Mouse (Mus musculus): ENCODE results near the gene Phf13. TPM values are rescaled to one million over a fixed set of nuclear protein-coding genes. Genes with fewer than 3 reads are reported as not detected.

Gene Phf13
- polyA plus RNA-seq, 1 experiment from 2014 or later, result 28.9 TPM

DNA sequence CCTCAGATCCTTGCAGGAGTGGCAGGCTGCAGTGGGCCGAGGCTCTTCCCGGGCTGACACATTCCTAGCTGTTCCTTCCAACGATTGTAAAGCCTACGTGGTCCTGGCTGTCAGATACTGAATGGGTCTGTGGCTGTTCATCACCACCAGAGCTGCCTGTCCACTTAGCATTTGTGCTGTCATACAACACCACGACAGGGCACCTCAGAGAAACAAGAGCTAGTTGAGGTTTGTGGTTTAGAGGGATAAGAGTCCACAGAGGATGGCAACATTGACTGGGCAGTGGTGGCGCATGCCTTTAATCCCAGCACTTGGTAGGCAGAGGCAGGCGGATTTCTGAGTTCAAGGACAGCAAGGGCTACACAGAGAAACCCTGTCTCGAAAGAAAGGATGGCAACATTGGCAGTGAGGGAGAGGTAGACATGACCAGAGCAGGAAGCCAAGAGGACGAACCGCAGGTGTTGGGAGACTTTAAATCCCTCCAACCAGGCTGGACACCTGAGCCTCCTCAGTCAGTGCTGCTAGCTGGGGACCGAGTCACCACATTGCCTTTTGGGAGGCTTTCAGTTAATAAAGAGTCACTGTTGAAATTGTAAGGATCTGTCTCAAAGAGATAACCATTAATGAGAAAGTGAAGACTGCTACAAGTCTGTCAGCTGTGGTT is 36.1 kb downstream of the Phf13 start:
- WGBS, result 94% methylated on average over 11 of the region's 11 CpGs
- Histone ChIP-seq H3K4me2 (replicated peaks) (no peak overlapping the region), H3K4me3 (no peak overlapping the region), H3K9me3 (no peaks in the 10 kb centered on the region), H3K27me3 (no peaks in the 10 kb centered on the region), H3K27ac (replicated peaks) (no peak overlapping the region), H3K9ac (replicated peaks) (no peak overlapping the region), H3K36me3 (peaks cover 87% of the 10 kb centered on the region), H3K4me1 (no peaks in the 10 kb centered on the region)
- ATAC-seq (ENCODE audit: low FRiP score, low read depth), result no peak

- Histone ChIP-seq H3K4me1 (no peaks in the 10 kb centered on the region), H3K36me3 (peaks cover 87% of the 10 kb centered on the region), H3K4me3 (no peak overlapping the region), H3K27ac (replicated peaks) (no peak overlapping the region), H3K9ac (replicated peaks) (no peak overlapping the region), H3K9me3 (no peaks in the 10 kb centered on the region), H3K4me2 (replicated peaks) (no peak overlapping the region), H3K27me3 (no peaks in the 10 kb centered on the region)
- WGBS, result 93% methylated on average over 9 of the region's 9 CpGs
- ATAC-seq (ENCODE audit: low FRiP score, low read depth), result no peak
Measured at GRCm38 (mm10) chr4:151957584-151958315, 38.3 kb downstream of the Phf13 start.

GRCm38 (mm10) chr4:151955791-151956190 is 40.3 kb downstream of the Phf13 start:
- H3K27ac ChIP-seq (replicated peaks), result no peak overlapping the region
- no peak overlapping the region for H3K9ac ChIP-seq (replicated peaks)
- H3K27me3 ChIP-seq, result no peaks in the 10 kb centered on the region
- no peaks in the 10 kb centered on the region for H3K9me3 ChIP-seq
- H3K4me3 ChIP-seq, result no peak overlapping the region
- no peaks in the 10 kb centered on the region for H3K4me1 ChIP-seq
- H3K36me3 ChIP-seq, result peaks cover 86% of the 10 kb centered on the region
- ATAC-seq (ENCODE audit: low FRiP score, low read depth), result no peak
- H3K4me2 ChIP-seq (replicated peaks), result no peak overlapping the region
- 93% methylated on average over 1 of the region's 1 CpGs for WGBS

DNA sequence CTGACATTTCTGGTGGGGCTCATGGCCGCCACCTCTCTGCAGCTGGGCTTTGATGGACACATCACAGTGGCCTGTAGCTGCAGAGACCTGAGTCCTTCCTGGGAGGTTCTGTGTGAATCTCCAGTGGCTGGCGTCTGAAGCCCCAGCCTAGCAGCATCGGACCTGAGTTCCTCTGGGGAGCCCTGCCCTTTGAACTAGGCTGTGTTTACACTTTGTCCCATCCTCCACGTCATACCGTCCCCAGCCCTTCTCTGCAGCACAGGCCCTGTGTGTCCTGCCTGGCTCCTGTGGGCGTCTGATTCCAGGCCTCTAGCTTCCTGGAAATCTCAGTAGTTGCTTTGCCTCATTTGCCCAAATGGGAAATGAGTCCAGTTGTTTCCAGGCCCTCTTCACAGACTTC is 42.8 kb downstream of the Phf13 start:
- 88% methylated on average over 6 of the region's 6 CpGs for WGBS
- H3K36me3 ChIP-seq, result peaks cover 67% of the 10 kb centered on the region
- H3K27me3 ChIP-seq, result no peaks in the 10 kb centered on the region

DNA sequence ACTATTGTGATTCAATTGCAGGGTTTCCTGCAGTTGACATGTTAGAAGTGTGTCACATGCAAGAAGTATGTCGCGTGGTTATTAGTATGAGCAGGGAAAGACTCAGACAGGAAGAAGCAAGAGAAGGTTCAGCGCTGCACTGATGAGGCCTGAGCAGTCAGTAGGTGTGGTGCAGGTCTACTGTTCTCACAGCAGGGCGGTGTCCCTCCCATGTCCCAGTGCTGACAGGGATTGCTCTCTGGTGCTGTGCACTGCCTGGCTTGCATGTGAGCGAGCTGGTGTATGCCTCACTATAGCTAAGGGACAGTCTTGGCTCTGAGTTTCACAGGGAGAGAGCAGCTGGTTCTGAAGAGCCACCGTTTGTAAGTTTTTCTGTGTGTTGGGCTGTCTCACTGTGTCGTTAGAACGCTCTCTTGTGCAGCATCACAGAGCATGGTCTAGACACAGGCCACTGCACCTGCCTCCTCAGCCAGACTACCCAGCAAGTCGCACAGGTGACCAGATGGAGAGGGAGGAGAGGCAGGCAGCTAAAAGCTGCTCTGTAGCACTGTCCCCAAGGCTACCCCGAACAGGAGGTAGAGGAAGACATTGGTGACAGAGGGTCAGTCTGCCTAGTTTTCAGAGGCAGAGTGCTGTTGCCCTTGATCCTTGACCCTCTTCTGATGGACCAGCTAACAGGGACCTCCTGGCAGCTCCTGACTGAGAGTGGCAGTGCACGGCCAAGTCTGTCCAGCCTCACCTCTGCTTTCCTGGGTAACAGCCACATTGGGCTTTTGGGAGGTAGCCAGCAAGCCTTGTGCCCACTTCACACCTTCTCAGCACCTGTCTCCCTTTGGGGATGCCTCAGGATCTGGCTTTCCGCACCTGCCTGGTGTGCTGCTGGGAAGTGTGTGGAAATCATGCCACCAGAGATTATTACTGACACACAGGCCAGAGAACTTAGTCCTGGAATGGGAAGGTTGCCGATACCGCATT is 47.3 kb downstream of the Phf13 start:
- H3K9ac ChIP-seq (replicated peaks), result no peak overlapping the region; the same call in 1 of the 2 replicates
- 92% methylated on average over 14 of the region's 14 CpGs for WGBS
- no peak overlapping the region for H3K4me3 ChIP-seq
- no peaks in the 10 kb centered on the region for H3K4me1 ChIP-seq
- H3K36me3 ChIP-seq, result peaks cover 29% of the 10 kb centered on the region
- no peak for ATAC-seq (ENCODE audit: low FRiP score, low read depth)
- H3K27ac ChIP-seq (replicated peaks), result no peak overlapping the region
- no peak overlapping the region for H3K4me2 ChIP-seq (replicated peaks)
- H3K9me3 ChIP-seq, result no peaks in the 10 kb centered on the region
- no peaks in the 10 kb centered on the region for H3K27me3 ChIP-seq

More for the DNA sequence above, 42.8 kb downstream of the Phf13 start:
- Histone ChIP-seq H3K9me3 (no peaks in the 10 kb centered on the region), H3K4me3 (no peak overlapping the region), H3K9ac (replicated peaks) (no peak overlapping the region), H3K4me1 (no peaks in the 10 kb centered on the region), H3K27ac (replicated peaks) (no peak overlapping the region), H3K4me2 (replicated peaks) (no peak overlapping the region)
- ATAC-seq (ENCODE audit: low FRiP score, low read depth), result no peak

DNA sequence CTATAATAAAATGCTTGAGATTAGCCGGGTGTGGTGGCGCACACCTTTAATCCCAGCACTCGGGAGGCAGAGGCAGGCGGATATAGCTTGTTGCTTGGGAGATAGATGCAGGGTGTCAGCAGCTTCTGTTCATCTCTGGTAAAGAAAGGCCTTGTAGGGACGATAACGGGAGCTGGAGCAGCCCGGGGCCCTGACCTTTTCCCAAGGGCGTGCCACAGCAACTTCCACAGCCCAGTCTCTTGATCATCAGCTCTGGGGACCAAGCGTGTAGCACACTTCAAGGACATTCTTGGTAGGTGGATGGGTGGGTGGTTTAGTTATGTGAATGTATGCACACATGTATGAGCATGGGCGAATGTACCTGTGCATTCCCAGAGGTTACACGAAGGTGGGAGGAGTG is 49.8 kb downstream of the Phf13 start:
- H3K4me2 ChIP-seq (replicated peaks), result no peak overlapping the region
- no peak for ATAC-seq (ENCODE audit: low FRiP score, low read depth)
- H3K27ac ChIP-seq (replicated peaks), result no peak overlapping the region
- H3K9me3 ChIP-seq, result no peaks in the 10 kb centered on the region
- peaks cover 5% of the 10 kb centered on the region; the same call in 1 of the 2 replicates for H3K36me3 ChIP-seq
- H3K4me1 ChIP-seq, result no peaks in the 10 kb centered on the region
- no peak overlapping the region for H3K4me3 ChIP-seq
- no peaks in the 10 kb centered on the region for H3K27me3 ChIP-seq
- H3K9ac ChIP-seq (replicated peaks), result no peak overlapping the region
- WGBS, result 91% methylated on average over 11 of the region's 11 CpGs

Other genes starting within 250 kb of the Phf13 start
- 135 and 152 TPM in 2 replicates for gene Camta1, start 134.4 kb downstream of the Phf13 start, polyA plus RNA-seq (2016; fragmentation: Nextera tagmentation; extraction: Ambion mirVana)
- 84.4 and 89.8 TPM in 2 replicates for gene Dnajc11, start 62.6 kb downstream of the Phf13 start, polyA plus RNA-seq (2016; fragmentation: Nextera tagmentation; extraction: Ambion mirVana)
- gene Thap3, start 7.3 kb downstream of the Phf13 start, polyA plus RNA-seq (2016; fragmentation: Nextera tagmentation; extraction: Ambion mirVana), result 30.9 and 33.9 TPM in 2 replicates
- 4.7 and 5.4 TPM in 2 replicates for gene Klhl21, start 12.5 kb upstream of the Phf13 start, polyA plus RNA-seq (2016; fragmentation: Nextera tagmentation; extraction: Ambion mirVana)
- gene Zbtb48, start 31.4 kb upstream of the Phf13 start, polyA plus RNA-seq (2016; fragmentation: Nextera tagmentation; extraction: Ambion mirVana), result 20.8 and 23.4 TPM in 2 replicates
- gene Tas1r1, start 42.3 kb upstream of the Phf13 start, polyA plus RNA-seq (2016; fragmentation: Nextera tagmentation; extraction: Ambion mirVana), result 0.59 and 1.3 TPM in 2 replicates
- 35.4 and 36.9 TPM in 2 replicates for gene Nol9, start 43.1 kb upstream of the Phf13 start, polyA plus RNA-seq (2016; fragmentation: Nextera tagmentation; extraction: Ambion mirVana)
- gene Plekhg5, start 76.2 kb upstream of the Phf13 start, polyA plus RNA-seq (2016; fragmentation: Nextera tagmentation; extraction: Ambion mirVana), result 9.4 and 9.9 TPM in 2 replicates
- 0.73 and 0.83 TPM in 2 replicates for gene Tnfrsf25, start 119.7 kb upstream of the Phf13 start, polyA plus RNA-seq (2016; fragmentation: Nextera tagmentation; extraction: Ambion mirVana)
- gene Espn, start 156.1 kb upstream of the Phf13 start, polyA plus RNA-seq (2016; fragmentation: Nextera tagmentation; extraction: Ambion mirVana), result 0.26 TPM in 1 of 2 replicates, not detected in the other
- 0.47 and 0.60 TPM in 2 replicates for gene Hes2, start 162.6 kb upstream of the Phf13 start, polyA plus RNA-seq (2016; fragmentation: Nextera tagmentation; extraction: Ambion mirVana)
- 104 and 105 TPM in 2 replicates for gene Acot7, start 181.9 kb upstream of the Phf13 start, polyA plus RNA-seq (2016; fragmentation: Nextera tagmentation; extraction: Ambion mirVana)